Mouse (Mus musculus) liver, embryonic 15.5 days (tissue): ENCODE measurements around the gene Trim17. TPM values are rescaled to one million over a fixed set of nuclear protein-coding genes. Genes with fewer than 3 reads are reported as not detected.

Experiments
- microRNA-seq: library from miRNA; unstranded; fragments of <30 nt; microRNA quantifications from one replicate; pipeline ENCODE4, GENCODE M21; 2016
- polyA plus RNA-seq: library from polyadenylated mRNA; unstranded; fragments of >200 nt; fragmentation: Nextera tagmentation; extraction: Ambion mirVana; gene quantifications from 2 replicates; pipeline ENCODE4 v1.2.1, GENCODE M21; 2015

Gene Trim17
- polyA plus RNA-seq, 1 experiment from 2014 or later = 0.06 TPM

Small RNA genes within 50 kb of the gene (microRNA-seq; reads per million reads assigned to microRNA genes)
- not detected for gene Gm44313

Other genes with a start within 250 kb of the Trim17 start
- gene Olfr318, start 230.7 kb upstream of the Trim17 start, polyA plus RNA-seq = not detected in 2 replicates
- not detected in 2 replicates for gene Olfr317, start 215.5 kb upstream of the Trim17 start, polyA plus RNA-seq
- not detected in 2 replicates for gene Olfr316, start 202.0 kb upstream of the Trim17 start, polyA plus RNA-seq
- not detected in 2 replicates for gene Olfr315, start 181.5 kb upstream of the Trim17 start, polyA plus RNA-seq
- gene Olfr314, start 171.7 kb upstream of the Trim17 start, polyA plus RNA-seq = not detected in 2 replicates
- not detected in 2 replicates for gene Fam183b, start 152.7 kb upstream of the Trim17 start, polyA plus RNA-seq
- gene Olfr313, start 139.7 kb upstream of the Trim17 start, polyA plus RNA-seq = not detected in 2 replicates
- gene Olfr312, start 125.4 kb upstream of the Trim17 start, polyA plus RNA-seq = not detected in 2 replicates
- not detected in 2 replicates for gene Olfr311, start 115.4 kb upstream of the Trim17 start, polyA plus RNA-seq
- 1.7 and 2.6 TPM in 2 replicates for gene Gm12258, start 107.5 kb upstream of the Trim17 start, polyA plus RNA-seq
- gene 2810021J22Rik, start 87.5 kb upstream of the Trim17 start, polyA plus RNA-seq = 2.3 and 2.5 TPM in 2 replicates
- 4.8 and 5.2 TPM in 2 replicates for gene Zfp39, start 50.5 kb upstream of the Trim17 start, polyA plus RNA-seq
- gene Btnl10, start 36.8 kb upstream of the Trim17 start, polyA plus RNA-seq = 14.3 and 16.4 TPM in 2 replicates
- 111 and 117 TPM in 2 replicates for gene Rnf187, start 15.8 kb upstream of the Trim17 start, polyA plus RNA-seq
- 9.2 and 9.6 TPM in 2 replicates for gene Hist3h2ba, start 5.8 kb upstream of the Trim17 start, polyA plus RNA-seq
- gene Hist3h2a, start within 50 bp of the Trim17 start, polyA plus RNA-seq = 16.1 and 16.4 TPM in 2 replicates
- 8.6 and 9.1 TPM in 2 replicates for gene Trim11, start 23.4 kb downstream of the Trim17 start, polyA plus RNA-seq
- gene Obscn, start 181.7 kb downstream of the Trim17 start, polyA plus RNA-seq = 0.28 and 0.30 TPM in 2 replicates
- gene Iba57, start 209.1 kb downstream of the Trim17 start, polyA plus RNA-seq = 12.1 and 14.5 TPM in 2 replicates
- 0.10 and 0.17 TPM in 2 replicates for gene Gjc2, start 228.5 kb downstream of the Trim17 start, polyA plus RNA-seq
- gene Guk1, start 237.5 kb downstream of the Trim17 start, polyA plus RNA-seq = 54.2 and 60.8 TPM in 2 replicates
- gene Mrpl55, start 247.8 kb downstream of the Trim17 start, polyA plus RNA-seq = 50.5 and 51.0 TPM in 2 replicates